Mouse (Mus musculus): ENCODE results near the gene Adcy1.

The Adcy1 gene

DNA sequence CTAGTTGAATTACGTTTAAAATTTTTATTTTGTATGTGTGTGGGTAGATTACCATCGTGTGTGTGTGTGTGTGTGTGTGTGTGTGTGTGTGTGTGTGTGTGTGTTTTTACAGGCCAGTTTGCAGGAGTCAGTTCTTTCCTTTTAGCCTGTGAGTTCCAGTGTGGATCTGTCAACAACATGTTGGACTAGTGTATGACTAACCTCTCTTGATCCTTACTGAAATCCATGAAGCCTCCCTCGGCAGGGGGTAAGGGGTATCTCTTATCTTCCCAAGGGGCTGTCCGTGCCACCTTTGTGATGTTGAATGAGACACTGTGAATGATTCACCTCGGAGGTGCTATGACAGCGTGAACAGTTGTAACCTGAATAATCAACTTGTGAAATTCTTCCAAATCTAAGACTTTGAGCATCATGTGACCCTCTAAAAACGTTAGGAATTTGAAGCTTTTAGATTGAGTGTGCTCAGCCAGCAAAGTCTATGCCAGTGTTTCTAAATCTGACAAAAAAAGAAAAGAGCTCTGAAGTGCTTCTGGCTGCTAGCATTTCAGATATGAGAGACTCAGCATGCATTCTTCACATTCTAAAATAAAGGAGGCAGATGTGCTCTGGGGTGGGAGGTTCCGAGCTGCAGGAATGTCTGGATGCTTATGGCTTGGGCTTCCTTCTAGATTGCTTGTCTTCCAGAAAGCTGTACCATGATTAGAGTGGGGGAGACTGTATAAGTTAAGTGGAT is 66.2 kb downstream of the Adcy1 start:
- in situ Hi-C loops (cut with MboI; ENCODE audit: low pct_unique_long_range_greater_than_20kb in 1 of 2, low sequenced_read_pairs in 2 of 2, unreplicated experiment in 1 of 2) = no loop called here

DNA sequence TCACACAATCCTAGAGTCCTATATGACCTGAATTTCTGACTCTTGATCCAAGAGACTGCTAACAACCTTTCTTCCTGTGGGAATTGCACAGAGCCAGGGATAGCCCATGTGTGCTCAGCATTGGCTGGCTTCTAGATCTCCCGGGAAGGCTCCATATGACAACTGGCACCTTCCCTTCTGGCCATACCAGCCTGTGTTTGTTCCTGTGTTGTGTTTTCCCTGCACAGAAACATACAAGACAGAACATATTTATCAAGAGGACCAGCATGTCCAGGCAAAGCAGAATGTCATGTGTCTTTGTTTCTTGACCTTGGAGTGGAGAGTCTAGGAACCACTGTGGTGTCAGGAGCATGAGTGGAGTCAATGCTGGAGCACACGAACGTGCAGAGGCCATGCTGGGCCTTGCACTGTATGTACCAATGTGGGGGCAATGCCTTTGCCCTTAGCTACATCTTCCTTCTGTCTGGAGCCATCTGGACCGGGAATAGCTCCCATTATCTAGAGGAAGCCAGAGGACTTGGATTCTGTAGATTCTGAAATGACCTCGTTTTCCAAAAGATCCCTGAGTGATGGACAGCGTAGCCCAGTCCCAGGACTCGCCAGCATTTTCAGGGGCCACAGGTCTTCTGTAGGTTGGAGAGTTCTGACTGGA is 69.6 kb downstream of the Adcy1 start:
- in situ Hi-C loops (cut with MboI; ENCODE audit: low pct_unique_long_range_greater_than_20kb in 1 of 2, low sequenced_read_pairs in 2 of 2, unreplicated experiment in 1 of 2) = no loop called here

DNA sequence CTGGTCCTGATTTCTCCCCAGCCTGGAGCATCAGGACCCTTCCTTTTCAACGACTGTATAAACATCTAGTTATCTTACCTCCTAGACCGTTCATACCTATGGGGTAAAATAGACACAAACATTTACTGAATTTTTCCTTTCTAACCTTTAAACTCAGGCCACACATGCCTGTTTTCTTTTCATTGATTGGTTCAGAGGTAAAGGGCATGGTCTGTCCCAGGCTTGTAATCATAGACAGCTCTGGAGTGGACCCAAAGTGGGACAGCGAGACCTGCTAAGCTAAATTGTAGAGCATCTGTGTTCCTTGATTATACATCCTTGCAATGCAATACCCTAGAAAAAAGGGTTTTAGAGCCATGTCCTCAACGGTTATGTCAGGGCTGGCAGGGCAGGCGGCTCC is 70.4 kb downstream of the Adcy1 start:
- in situ Hi-C loops (cut with MboI; ENCODE audit: low pct_unique_long_range_greater_than_20kb in 1 of 2, low sequenced_read_pairs in 2 of 2, unreplicated experiment in 1 of 2) = no loop called here

DNA sequence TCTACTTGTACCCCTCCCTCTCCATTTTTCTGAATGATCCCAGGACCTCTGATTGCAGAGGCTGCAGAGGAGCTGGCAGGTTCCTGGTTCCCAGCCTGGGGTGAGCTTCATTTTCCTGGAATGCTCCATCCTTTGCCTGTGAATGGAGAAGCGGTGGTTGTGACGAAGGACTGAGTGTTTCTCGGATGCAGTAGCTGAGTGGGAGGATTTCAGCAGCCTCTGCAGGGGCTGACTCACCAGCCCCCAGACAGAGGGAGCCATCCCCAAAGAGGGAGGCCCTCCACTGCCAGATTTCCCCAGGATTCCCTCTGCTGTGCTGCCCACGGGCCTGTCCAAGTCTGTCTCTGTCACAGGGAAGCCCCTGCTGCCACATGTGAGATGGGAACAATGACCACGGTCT is 71.0 kb downstream of the Adcy1 start:
- in situ Hi-C loops (cut with MboI; ENCODE audit: low pct_unique_long_range_greater_than_20kb in 1 of 2, low sequenced_read_pairs in 2 of 2, unreplicated experiment in 1 of 2) = no loop called here

DNA sequence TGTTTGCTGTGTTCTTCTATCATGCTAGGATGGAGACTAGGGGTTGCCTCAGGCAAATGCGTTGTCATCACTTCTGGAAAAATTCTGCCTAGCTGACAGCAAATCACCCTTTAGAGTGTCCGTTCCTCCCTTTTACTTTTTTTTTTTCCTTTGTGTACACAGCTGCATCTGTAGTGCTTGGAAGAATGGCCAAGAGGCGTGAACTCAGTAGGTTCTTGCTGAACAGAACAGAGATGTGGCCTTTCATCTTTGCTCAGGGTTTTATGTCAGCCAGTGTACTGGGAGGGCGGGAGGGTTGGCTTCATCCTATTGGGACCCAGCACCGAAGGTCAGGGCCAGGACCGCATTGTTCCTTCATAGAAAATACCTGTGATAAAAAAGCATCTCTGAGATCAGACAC is 72.0 kb downstream of the Adcy1 start:
- in situ Hi-C loops (cut with MboI; ENCODE audit: low pct_unique_long_range_greater_than_20kb in 1 of 2, low sequenced_read_pairs in 2 of 2, unreplicated experiment in 1 of 2) = no loop called here

DNA sequence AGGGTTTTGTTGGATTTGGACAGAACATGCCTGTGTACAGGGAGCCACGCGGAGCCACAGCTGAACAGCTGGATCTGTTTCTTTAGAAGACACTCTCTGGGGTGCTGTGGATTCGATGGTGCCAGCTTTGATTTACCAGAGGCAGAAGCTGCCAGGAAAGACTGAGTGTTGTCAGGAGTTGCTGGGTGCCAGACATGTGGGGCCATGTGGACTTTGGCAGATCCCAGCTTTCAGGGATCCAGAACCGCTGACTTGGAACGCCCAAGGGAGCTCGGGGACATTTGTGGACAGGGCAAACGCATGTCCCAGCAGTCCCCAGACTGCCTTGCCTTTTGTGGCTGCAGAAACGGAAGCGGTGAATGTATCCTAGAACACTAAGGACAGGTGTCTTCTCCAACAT is 72.5 kb downstream of the Adcy1 start:
- in situ Hi-C loops (cut with MboI; ENCODE audit: low pct_unique_long_range_greater_than_20kb in 1 of 2, low sequenced_read_pairs in 2 of 2, unreplicated experiment in 1 of 2) = no loop called here

DNA sequence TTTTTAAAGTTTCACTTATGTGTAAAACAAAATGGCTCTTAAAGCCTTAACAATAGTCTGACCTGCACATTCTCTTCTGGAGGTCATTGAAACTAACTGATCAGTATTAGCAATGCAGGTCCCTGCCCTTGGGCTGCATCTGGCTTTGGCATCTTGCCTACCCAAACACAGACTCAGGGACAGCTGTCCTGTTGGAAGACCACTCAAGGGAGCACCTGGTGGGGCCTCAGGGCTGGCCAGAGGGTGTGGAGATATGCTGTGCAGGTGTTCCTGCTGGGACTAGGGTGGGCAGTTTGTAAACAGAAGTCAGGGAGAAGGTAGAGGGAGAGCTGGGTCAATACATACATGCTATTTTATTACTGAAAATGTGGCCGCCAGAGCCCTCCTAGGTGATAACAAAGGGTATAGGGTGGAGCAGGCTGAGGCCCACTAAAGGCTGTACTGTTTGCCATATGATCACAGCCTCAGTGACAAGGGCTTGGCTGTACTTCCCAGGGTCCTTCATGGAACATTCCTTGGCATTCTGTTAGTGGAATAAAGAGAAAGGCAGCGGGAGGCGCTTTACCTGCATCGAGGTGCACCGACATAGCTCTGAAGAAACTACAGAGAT is 73.1 kb downstream of the Adcy1 start:
- in situ Hi-C loops (cut with MboI; ENCODE audit: low pct_unique_long_range_greater_than_20kb in 1 of 2, low sequenced_read_pairs in 2 of 2, unreplicated experiment in 1 of 2) = no loop called here

DNA sequence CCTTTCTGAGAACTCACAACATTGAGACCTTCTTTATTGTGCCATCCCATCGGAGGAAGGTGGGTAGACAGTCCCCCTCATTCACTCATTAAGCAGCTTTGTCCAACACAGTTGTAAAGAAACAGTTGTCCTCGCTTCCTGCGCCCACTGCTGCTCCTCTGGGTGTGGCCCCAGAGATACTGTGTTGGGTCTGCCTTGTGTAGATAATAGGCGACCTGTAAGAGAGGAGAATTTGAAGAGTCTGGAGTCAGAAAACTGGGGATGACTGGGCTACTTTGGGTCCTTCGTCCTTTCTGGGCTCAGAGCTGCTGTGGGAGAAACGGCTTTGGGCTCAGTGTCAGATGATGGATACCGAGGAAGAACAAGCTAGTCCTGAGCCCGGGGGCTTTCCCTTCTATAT is 75.1 kb downstream of the Adcy1 start:
- in situ Hi-C loops (cut with MboI; ENCODE audit: low pct_unique_long_range_greater_than_20kb in 1 of 2, low sequenced_read_pairs in 2 of 2, unreplicated experiment in 1 of 2) = no loop called here

DNA sequence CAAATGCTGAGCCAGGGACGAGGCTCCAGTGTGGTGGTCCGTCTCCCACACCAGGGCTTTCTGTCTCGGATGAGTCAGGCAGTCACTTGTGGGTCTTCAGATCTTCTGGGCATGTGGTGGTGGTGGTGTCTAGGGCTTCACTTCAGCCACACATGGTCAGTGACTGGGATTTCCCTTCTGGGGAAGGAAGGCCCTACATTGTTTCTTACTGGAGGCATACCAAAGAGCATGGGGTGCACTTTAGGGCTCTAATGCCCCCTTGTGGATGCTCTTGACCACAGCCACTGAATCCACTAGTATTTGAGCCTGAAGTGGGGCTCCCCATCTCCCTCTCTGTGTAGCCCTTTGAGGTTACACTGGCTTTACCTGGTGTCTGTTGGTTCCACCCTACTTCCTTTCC is 77.2 kb downstream of the Adcy1 start:
- in situ Hi-C loops (cut with MboI; ENCODE audit: low pct_unique_long_range_greater_than_20kb in 1 of 2, low sequenced_read_pairs in 2 of 2, unreplicated experiment in 1 of 2) = no loop called here

DNA sequence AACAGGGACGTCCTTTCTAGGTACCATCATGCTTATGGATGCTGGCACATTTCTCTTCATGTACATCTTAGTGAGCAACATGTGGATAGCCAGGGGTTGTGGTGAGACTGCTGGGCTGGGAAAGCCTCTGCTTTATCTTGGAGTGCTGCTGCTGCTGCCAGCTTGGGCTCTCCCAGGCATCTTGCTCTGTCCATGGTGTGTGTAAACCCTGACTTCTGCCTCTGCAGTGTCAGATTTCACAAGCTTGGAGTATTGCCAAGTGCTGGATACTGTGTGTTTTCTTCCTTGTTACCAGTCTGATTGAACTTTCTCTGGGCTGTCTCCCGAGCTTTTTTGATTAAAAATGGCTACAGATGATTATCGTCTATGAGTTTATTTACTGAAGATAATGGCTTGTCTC is 79.4 kb downstream of the Adcy1 start:
- in situ Hi-C loops (cut with MboI; ENCODE audit: low pct_unique_long_range_greater_than_20kb in 1 of 2, low sequenced_read_pairs in 2 of 2, unreplicated experiment in 1 of 2) = no loop called here

DNA sequence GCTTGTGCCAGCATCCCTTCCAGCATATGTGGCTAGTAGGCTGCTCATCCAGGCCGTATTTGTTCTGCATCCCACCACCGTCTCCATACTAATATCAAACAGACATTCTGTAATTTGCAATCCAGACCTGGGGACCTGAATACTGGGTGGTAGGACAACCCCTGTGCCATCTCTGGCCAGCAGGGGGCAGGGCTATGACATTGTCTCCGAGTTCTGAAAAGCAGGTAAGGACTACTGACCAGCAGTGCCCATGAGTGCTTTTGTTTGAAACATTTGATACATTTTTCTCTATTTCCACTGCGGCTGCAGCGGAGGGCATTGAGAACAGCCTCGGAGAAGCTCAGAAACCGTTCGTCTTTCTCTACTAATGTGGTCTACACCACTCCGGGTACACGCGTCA is 81.1 kb downstream of the Adcy1 start:
- in situ Hi-C loops (cut with MboI; ENCODE audit: low pct_unique_long_range_greater_than_20kb in 1 of 2, low sequenced_read_pairs in 2 of 2, unreplicated experiment in 1 of 2) = no loop called here

DNA sequence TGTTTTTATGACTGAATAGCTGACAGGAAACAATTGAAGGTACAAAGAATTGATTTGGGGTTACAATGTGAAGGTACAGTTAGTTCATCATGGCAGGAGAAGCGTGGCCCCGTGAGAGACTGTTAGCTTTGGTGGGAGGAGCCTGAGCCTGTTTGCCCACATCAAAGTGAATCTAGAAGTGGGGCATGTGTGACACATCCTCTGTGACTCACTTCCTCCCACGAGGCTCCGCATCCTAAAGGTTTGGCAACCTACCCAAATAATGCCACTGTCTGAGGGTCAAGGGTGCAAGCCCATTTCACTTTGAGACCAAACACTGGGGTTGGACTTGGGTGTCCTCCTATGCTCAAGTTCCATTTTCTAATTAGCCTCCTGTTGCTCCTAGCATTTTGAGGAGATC is 81.9 kb downstream of the Adcy1 start:
- in situ Hi-C loops (cut with MboI; ENCODE audit: low pct_unique_long_range_greater_than_20kb in 1 of 2, low sequenced_read_pairs in 2 of 2, unreplicated experiment in 1 of 2) = no loop called here

DNA sequence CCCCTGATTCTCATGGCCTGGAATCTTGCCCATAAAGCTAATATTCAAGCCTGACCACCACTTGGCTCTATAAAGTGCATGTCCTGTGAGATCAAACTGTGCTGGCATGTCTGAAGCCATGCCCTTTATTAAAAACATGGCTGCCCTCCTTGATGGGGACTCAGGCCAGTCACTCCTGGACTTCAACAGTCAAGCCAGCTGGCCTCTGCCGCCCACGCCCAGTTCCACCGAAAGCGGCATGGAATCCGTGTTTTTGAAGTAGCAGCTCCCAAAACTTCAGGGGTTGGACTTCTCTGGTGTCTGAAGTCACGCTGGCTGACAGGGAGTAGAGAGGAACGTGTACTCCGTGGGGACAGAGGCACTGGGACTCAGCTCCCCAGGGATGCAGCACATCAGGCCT is 84.2 kb downstream of the Adcy1 start:
- in situ Hi-C loops (cut with MboI; ENCODE audit: low pct_unique_long_range_greater_than_20kb in 1 of 2, low sequenced_read_pairs in 2 of 2, unreplicated experiment in 1 of 2) = no loop called here

DNA sequence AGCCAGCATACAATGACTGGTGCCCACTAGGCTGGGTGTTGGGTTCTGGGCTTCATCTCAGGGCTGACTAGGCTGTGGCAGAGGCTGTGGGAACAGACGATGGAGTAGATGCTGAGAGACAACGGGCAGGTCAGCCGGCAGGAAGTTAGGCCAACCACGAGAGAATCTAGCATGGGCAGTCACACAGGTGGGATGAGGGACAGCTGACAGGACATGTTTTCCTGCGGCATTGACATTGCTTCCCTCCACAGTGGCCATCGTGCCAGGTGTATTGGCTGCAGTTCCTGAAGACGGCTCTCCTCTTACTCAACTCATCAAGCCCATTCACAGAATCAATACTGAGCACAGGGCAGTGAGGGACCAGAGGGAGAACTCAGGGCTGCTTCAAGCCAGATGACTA is 84.7 kb downstream of the Adcy1 start:
- in situ Hi-C loops (cut with MboI; ENCODE audit: low pct_unique_long_range_greater_than_20kb in 1 of 2, low sequenced_read_pairs in 2 of 2, unreplicated experiment in 1 of 2) = no loop called here

DNA sequence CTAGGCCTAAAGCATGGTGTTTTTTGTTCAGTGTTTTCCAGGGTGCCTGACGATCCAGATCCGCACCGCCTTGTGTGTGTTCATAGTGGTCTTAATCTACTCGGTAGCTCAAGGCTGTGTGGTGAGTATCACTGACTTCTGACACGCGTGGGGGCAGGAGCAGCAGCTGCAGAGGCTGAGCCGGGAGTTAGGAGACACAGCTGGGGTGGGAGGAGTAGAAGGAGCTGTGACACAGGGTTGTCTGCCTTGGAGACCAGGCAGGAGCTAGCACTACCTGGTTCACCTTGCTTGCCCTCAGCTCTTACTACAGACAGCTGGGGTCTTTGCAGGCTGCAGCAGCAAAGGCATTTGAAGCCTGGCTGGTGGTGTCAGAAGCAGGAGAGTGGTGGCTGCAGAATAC is 86.2 kb downstream of the Adcy1 start:
- in situ Hi-C loops (cut with MboI; ENCODE audit: low pct_unique_long_range_greater_than_20kb in 1 of 2, low sequenced_read_pairs in 2 of 2, unreplicated experiment in 1 of 2) = no loop called here

DNA sequence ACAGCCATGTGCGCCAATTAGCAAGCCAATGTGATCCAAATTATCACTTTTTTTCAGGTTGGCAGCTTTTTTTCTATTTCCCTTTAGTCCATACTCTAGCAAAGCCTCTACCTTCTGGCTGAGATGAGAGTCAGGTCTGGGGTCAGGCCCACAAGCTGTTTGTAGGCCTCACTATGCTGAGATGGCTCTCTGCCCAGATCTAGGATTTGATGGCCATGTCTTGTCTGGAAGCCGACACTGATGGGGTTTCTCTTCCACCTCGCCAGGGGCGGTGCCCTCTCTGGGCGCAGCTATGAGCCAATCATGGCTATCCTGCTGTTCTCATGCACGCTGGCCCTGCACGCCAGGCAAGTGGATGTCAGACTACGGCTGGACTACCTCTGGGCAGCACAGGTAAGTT is 87.2 kb downstream of the Adcy1 start:
- in situ Hi-C loops (cut with MboI; ENCODE audit: low pct_unique_long_range_greater_than_20kb in 1 of 2, low sequenced_read_pairs in 2 of 2, unreplicated experiment in 1 of 2) = loop anchor here (10.0 kb wide), 2 partner anchors 486 to 496 kb away; partner anchors contain the start of gene Ramp3 (in 1 of the 2)

DNA sequence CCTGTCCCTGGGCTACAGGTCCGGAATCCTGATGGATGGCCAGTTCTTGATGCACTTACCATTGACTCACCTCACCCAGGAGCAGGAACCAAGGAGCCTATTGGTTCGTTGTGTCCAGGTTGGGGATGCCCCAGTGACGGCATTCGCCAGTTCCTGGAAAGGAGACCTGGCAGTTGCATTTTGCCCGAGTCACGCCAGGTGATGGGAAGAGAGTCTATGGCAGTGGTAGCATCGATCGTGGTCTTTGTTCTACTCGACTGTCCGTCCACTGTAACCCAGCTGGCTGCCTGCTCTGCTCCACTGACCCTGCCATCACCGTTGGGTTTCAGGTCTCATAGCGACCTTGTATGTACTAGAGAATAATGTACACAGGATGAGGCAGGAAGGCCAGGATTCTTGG is 89.1 kb downstream of the Adcy1 start:
- in situ Hi-C loops (cut with MboI; ENCODE audit: low pct_unique_long_range_greater_than_20kb in 1 of 2, low sequenced_read_pairs in 2 of 2, unreplicated experiment in 1 of 2) = loop anchor here (10.0 kb wide), 2 partner anchors 488 to 498 kb away; partner anchors contain the start of gene Ramp3 (in 1 of the 2)

DNA sequence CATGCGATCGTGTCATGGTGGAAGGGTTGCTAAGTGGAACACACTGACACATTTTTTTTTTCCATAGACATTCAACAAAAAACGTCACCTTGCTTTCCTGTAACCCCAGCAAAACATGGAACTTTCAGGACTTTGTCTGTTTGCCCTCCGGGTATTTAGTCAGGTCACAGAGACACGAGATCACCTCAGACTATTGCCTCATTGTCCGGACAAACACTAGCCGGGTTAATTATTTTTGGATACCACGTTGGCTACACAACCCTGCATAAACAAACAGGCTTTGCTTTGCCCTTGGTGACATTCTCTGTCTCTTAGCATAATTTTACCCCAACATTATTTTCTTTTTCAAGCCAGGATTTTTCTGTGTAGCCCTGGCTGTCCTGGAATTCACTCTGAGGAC is 89.8 kb downstream of the Adcy1 start:
- in situ Hi-C loops (cut with MboI; ENCODE audit: low pct_unique_long_range_greater_than_20kb in 1 of 2, low sequenced_read_pairs in 2 of 2, unreplicated experiment in 1 of 2) = loop anchor here (10.0 kb wide), 2 partner anchors 488 to 498 kb away; partner anchors contain the start of gene Ramp3 (in 1 of the 2)

DNA sequence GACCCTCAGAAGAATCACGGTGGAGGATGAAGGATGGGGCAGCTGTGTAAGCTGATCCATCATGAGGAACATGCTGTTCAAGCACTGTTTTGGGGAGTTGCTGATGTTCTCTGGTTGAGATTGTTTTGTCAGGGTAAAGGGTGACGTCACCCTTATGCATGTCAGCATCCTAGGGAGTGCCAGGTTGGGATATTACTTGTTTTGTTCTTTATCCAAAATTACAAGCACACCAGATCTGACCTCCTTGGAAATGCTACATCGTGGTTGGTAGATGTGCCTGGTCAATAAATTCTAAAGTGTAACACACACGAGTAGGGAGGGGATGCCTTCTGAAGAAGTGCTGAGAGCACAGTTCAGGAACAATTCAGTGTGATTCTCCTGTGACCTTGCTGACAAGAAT is 93.1 kb downstream of the Adcy1 start:
- in situ Hi-C loops (cut with MboI; ENCODE audit: low pct_unique_long_range_greater_than_20kb in 1 of 2, low sequenced_read_pairs in 2 of 2, unreplicated experiment in 1 of 2) = loop anchor here (10.0 kb wide), 2 partner anchors 492 to 502 kb away; partner anchors contain the start of gene Ramp3 (in 1 of the 2)

DNA sequence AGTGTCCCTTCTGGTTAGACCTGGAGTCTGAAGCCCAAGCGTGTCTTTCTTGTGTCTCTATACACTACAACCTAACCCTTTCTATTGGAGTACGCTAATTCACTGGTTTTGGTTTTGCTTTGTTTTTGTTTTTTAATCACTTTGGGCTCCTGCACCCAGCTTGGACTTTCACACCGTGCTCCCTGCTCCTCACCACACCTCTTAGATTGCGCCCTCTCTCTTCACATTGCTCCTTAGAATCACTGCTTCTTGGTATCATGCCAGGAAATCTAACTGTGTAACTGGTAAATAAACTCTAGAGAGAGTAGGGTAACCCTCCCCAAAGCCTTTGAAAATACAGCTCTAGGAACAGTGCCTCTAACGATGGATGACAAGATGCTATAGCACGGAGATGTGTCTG is 94.9 kb downstream of the Adcy1 start:
- in situ Hi-C loops (cut with MboI; ENCODE audit: low pct_unique_long_range_greater_than_20kb in 1 of 2, low sequenced_read_pairs in 2 of 2, unreplicated experiment in 1 of 2) = loop anchor here (10.0 kb wide), 2 partner anchors 493 to 503 kb away; partner anchors contain the start of gene Ramp3 (in 1 of the 2)
